Mouse (Mus musculus): Measurements from ENCODE around the gene Piezo1.

DNA sequence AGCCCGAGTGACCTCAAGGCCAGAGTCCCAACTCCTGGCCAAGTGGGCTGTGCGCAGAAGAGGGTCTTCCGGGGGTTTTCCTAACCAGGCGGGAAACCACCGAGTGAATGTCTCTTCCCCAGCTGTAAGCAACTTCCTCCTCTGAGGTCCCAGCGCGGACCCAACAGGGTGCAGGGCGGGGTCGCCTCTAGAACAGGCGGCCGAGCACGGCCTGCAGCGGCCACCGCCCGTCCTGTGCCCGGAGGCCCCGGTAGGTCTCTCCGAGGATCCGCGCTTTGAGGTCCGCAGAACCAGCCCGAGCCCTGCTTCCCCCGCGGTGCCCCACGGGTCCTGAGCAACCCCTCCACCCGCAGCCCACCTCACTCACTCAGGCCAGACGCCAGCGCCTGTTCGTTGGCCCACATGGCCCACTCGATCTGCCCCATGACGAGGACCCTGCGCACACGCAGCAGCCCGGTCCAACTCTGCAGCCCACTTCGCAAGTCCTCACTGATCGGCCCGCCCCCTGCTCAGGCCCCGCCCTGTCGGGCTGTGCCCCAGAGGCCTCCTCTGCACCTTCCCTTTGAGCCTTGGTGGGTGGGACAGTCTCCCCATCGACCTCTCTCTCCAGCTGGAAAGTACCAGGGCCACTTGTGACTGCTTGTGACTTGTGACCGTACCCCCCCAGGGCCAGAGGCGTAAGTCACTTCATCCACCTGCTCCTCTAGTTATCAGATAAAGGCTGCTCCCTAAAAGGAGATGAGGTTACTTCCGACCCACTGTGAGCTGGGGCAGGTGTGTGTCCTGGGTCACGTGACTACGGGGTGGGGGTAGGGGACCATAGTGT lies 118.5 kb downstream of the Piezo1 start, which contains the start of gene Cyba:
- TF ChIP-seq POLR2A (IDR thresholded peaks at IDR 0.05; ENCODE audit: extremely low read depth, insufficient read depth, low read length) (0 out of 2 replicates have a peak, but pooled peaks have one; percentile 36), CTCF (IDR thresholded peaks at IDR 0.05; ENCODE audit: extremely low read depth, insufficient read depth, low read length) (no peak)
